Mouse (Mus musculus) sigmoid colon, adult 10 weeks (tissue): ENCODE data around the gene Galnt18. TPM values are rescaled to one million over a fixed set of nuclear protein-coding genes. Genes with fewer than 3 reads are reported as not detected.

Experiments
- polyA plus RNA-seq: library from polyadenylated mRNA; stranded (reverse); fragments of 350-450 nt; fragmentation: Illumina TruSeq; extraction: RNeasy Lipid Tissue Mini Kit (QIAGEN cat#74804); gene quantifications from one replicate; pipeline ENCODE4 v1.2.3, GENCODE M21; 2014; ENCODE audit warnings: low read depth, low replicate concordance

Gene Galnt18
- polyA plus RNA-seq, result 0.32 TPM

DNA sequence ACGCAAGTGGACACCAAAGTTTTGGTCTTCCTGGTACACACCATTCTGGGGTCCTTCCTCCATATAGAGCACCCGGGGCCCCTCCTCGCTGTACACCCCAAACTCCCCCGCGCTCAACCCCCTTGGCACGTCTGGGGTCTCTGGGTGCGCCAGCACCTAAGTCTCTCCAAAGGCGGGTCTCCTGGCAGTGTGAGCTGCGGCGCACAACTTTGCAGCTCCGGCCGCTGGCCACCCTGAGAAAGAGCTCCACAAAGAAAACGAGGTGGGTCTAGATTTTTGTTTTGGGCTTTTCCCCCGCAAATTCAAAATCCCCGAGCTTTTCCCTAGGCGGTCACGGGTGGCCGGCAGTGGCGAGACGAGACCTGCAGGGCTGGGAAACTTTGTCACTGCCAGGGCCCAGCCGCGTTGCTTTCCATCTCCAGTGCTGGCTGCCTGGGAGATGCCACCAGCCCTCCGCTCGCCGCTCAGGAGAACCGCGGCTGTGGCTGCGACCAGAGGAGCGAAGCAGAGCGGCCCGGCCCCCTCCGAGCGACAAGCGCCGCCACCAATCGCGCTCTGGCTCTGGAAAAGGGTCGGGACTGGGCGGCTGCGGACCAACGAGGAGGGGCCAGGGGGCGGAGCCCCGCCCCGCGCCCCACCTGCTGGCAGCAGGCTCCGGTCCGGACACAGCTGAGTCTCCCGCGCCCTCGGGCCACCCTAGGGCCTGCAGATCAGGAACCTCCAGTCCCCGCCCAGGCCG, at the start of gene Galnt18:
Gene Galnt18, minus strand, starts transcription at position 474 of the 739 bp plus-strand sequence.

Other genes with a start within 250 kb of the Galnt18 start
- gene Usp47, start 243.5 kb upstream of the Galnt18 start, polyA plus RNA-seq, result 134 TPM